Mouse (Mus musculus): ENCODE data around the gene Ripor3. TPM values are rescaled to one million over a fixed set of nuclear protein-coding genes. Genes with fewer than 3 reads are reported as not detected.

Gene Ripor3
- polyA plus RNA-seq, 3 experiments from 2014 or later: 0.16 to 0.49 (median 0.33) TPM

DNA sequence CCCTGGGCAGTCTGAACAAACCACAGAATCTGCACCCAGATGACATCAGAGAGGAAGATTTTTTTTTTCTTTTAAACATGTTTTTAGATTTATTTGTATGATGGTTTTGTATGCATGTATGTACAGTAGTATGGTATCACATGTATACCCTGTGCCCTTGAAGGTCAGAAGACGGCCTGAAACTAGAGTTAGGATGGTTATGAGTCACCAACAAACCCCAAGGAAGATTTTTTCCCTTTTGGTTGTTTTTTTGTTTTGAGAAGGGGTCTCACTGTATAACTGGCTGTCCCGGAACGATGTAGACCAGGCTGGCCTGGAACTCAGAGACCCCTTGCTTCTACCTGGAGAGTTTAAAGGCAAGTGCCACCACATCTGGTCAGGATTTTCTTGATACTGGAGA lies 79.4 kb downstream of the Ripor3 start:
- ATAC-seq: no peak

Other genes starting within 250 kb of the Ripor3 start
- 100 to 1,000 TPM; 121 to 180 (median 127) TPM for gene Ptpn1, start 78.6 kb downstream of the Ripor3 start, polyA plus RNA-seq (2017; shearing (Covaris generic))
- gene Pard6b, start 70.4 kb upstream of the Ripor3 start, polyA plus RNA-seq (2017; shearing (Covaris generic)): 1 to 10 TPM in 2 of 3 experiments, under 1 TPM in 1; 0.41 to 1.2 (median 1.1) TPM
- gene Adnp, start 196.5 kb upstream of the Ripor3 start, polyA plus RNA-seq (2017; shearing (Covaris generic)): 1 to 10 TPM; 1.7 to 2.1 (median 1.8) TPM
- 10 to 100 TPM; 20.2 to 22.3 (median 20.2) TPM for gene Gm20716, start 219.7 kb upstream of the Ripor3 start, polyA plus RNA-seq (2017; shearing (Covaris generic))
- 100 to 1,000 TPM in 2 of 3 experiments, 10 to 100 TPM in 1; 81.9 to 112 (median 110) TPM for gene Dpm1, start 220.0 kb upstream of the Ripor3 start, polyA plus RNA-seq (2017; shearing (Covaris generic))
- 1 to 10 TPM in 1 of 3 experiments, under 1 TPM in 2; 0.47 to 2.0 (median 0.48) TPM for gene Mocs3, start 220.0 kb upstream of the Ripor3 start, polyA plus RNA-seq (2017; shearing (Covaris generic))

Measured in inflammation-experienced regulatory T-cells, adult 6 months (primary cell).